Mouse (Mus musculus) retina, postnatal 1 day (tissue): ENCODE measurements around the gene Ice1.
A peak's percentile ranks its signal among the peaks of the same experiment; 100 is the strongest.

Source experiments
- DNase-seq: peaks from one replicate; pipeline ENCODE4 v3.0.0-alpha.2; 2012

The Ice1 gene

DNA sequence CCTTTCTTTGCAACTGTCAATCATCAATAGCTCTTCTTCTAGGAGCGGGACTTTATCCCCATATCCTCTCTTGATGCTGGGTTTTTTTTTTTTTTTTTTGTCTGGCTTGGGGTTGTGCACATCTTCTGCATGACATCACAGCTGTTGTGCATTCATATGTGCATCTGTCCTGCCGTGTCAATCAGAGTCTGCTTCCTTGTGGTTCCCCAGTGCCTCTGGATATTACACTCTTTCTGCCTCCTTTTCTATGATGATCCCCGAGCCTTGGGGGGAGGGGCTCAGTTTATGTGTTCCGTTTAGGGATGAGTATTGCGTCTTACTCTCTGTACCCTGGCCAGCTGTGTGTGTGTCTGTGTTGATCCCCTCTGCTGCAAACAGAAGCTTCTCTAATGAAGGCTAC is 84.0 kb downstream of the Ice1 start:
- peak; percentile 52 for DNase-seq

DNA sequence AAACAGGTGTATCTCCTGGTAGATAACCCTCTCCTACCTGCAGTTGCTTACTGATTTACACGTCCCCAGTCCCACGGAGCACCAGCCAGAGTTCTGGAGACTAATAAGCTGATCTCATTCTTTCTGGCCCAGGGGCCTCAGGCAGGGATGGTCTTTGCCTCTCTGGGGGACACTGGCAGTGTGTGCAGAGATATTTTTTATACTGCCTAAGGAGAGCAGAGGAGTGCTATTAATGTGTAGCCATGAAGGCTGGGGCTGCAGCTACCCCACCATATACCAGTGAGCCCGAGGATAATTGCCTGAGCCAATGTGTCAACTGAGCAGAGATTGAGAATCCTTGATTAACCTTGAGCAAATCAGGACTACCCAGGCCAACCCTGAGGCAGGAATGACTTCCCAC is 90.0 kb downstream of the Ice1 start:
- DNase-seq, result peak; percentile 17

- DNase-seq, result peak; percentile 65
These were observed 92.2 kb downstream of the Ice1 start for GRCm38 (mm10) chr13:70545261-70545660.

DNA sequence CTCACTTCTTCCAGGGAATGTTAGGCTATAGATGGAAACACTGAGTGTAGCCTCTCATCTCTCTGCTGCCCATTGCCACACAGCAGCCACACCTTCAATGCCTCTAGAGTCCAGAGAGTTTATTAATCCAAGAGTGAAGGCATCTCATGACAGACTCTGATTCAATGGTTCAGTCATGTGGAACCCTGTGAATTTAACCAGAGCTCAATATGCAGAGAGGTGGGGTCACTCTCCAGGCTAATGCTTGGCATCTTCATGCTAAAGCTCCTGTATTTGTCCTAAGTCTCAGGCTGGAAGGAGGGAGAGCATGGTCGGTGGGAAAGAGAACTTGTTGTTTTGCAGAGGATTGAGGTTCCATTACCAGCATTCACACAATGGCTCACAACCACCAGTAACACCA is 97.6 kb downstream of the Ice1 start:
- DNase-seq, result no peak

- DNase-seq, result no peak
These were observed 104.0 kb downstream of the Ice1 start for GRCm38 (mm10) chr13:70533412-70533811.

- no peak for DNase-seq
These were observed 104.7 kb downstream of the Ice1 start for GRCm38 (mm10) chr13:70532719-70533118.

- DNase-seq, result peak; percentile 46
These were observed 119.8 kb downstream of the Ice1 start for GRCm38 (mm10) chr13:70517651-70518050.

GRCm38 (mm10) chr13:70515004-70515403 is 122.4 kb downstream of the Ice1 start:
- no peak for DNase-seq

DNA sequence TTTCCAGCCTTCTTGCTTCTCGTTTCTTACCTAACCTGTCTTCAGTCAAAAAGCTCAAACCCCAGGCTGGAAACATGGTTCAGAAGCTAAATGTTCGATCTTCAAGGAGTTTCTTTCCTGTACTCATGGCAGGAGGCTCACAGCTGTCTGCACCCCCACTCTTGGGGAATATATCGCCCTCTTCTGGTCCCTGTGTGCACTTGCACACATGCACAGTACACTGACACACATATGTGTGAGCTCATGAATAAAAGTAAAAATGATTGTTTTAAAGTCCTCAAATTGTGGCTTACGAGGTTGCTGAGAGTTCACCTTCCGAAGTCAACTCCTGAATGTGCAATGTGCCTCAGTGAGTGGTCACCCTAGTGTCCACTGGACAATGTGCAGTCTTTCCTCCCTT is 127.2 kb downstream of the Ice1 start:
- no peak for DNase-seq

- no peak for DNase-seq
These were observed 127.9 kb downstream of the Ice1 start for GRCm38 (mm10) chr13:70509375-70510016.

DNA sequence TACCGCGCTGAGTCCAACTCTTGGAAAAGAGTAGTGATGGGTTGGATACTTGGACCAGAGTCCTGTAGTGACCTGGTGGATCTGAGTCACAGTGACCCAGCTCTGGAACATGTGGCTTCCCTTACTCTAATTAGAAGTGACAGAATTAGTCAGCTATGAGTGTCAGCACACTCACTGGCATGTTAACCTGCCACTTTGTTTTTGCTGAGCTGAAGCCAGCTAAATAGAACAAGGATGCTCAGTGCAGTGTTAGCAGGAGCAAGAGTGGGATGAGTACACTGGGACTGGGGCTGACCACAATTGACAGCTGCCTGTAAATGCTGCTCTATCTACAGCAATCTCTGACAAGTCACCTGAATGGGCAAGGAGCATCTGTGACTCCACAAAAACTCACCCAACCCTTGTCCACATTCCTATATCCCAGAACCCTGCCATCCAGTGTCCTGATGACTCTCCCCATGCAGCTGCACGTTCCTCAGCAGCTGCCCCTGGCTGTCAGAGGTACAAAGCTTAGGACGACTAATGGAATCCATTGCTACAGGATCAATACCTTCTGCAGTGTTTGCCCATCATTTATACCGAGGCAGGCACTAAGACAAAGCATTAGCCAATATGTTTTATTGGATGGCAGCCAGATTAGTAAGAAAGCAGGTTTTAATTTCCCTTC is 128.6 kb downstream of the Ice1 start:
- DNase-seq, result peak; percentile 57
